Mouse (Mus musculus) G1E (cell line): ENCODE data around the gene Slc38a1. TPM values are rescaled to one million over a fixed set of nuclear protein-coding genes. Genes with fewer than 3 reads are reported as not detected.

Source experiments
- ATAC-seq: 2 replicates; pipeline ENCODE4 v1.8.0; 2016; ENCODE audit warnings: mild to moderate bottlenecking; ENCODE audit not compliant: insufficient number of reproducible peaks, poor library complexity, low FRiP score, severe bottlenecking; ENCODE audit errors: extremely low read depth
- DNase-seq: peaks from one replicate; pipeline ENCODE4 v3.0.0; 2012; ENCODE audit warnings: low spot score
- H3K27me3 ChIP-seq: 2 replicates; pipeline ENCODE4 v1.6.1; 2012; ENCODE audit warnings: mild to moderate bottlenecking, low read length, inconsistent platforms; ENCODE audit not compliant: insufficient read depth
- H3K36me3 ChIP-seq: replicated peaks from 2 replicates; pipeline ENCODE3; 2012; ENCODE audit warnings: mild to moderate bottlenecking, inconsistent platforms
- H3K4me1 ChIP-seq: 2 replicates; pipeline ENCODE4 v1.6.1; 2012; ENCODE audit warnings: low read depth, low read length, inconsistent platforms, mixed read lengths; ENCODE audit not compliant: insufficient read depth
- H3K4me3 ChIP-seq: 2 replicates; pipeline ENCODE4 v1.5.1; 2012; ENCODE audit warnings: low read depth, mild to moderate bottlenecking, inconsistent platforms, low read length, moderate library complexity, mixed read lengths
- H3K9me3 ChIP-seq: replicated peaks from 2 replicates; pipeline ENCODE4 v1.6.1; 2012; ENCODE audit warnings: inconsistent platforms
- CTCF ChIP-seq: IDR thresholded peaks from 2 replicates; pipeline ENCODE4 v1.5.1; 2012; ENCODE audit warnings: low read depth, low read length, inconsistent platforms, mixed read lengths
- GATA1 ChIP-seq: IDR thresholded peaks from 2 replicates; pipeline ENCODE4 v1.6.1; 2012; ENCODE audit warnings: borderline replicate concordance, low read length, inconsistent platforms, mixed read lengths
- GATA2 ChIP-seq: IDR thresholded peaks from 2 replicates; pipeline ENCODE4 v1.6.1; 2012; ENCODE audit warnings: low read depth, low read length, inconsistent platforms, borderline replicate concordance
- POLR2AphosphoS5 ChIP-seq: IDR thresholded peaks from 2 replicates; pipeline ENCODE4 v1.6.1; 2012; ENCODE audit warnings: low read depth, low read length, inconsistent platforms; ENCODE audit not compliant: insufficient replicate concordance
- TAL1 ChIP-seq: conservative IDR thresholded peaks from 2 replicates; pipeline ENCODE4 v1.6.1; 2012; ENCODE audit warnings: low read depth, low read length, inconsistent platforms, mixed read lengths
- polyA plus RNA-seq: library from polyadenylated mRNA; stranded (reverse); fragments of >175 nt; gene quantifications from 2 replicates; pipeline ENCODE4 v1.2.3, GENCODE M21; 2012
- total RNA-seq, 2 experiments: library from RNA; stranded (forward) in 1 of 2; stranded (reverse) in 1 of 2; fragments of 200-1000 nt in 1 of 2; fragments of >200 nt in 1 of 2; fragmentation: Nextera tagmentation in 1 of 2; gene quantifications; 2 replicates each; pipeline ENCODE4 v1.2.3; 2014 to 2017

Slc38a1 gene
- total and polyA plus RNA-seq, 3 experiments, result 0.55 TPM; not detected in 2

- no peak for ATAC-seq
- Histone ChIP-seq H3K36me3 (no peaks in the 10 kb centered on the region), H3K27me3 (no peaks in the 10 kb centered on the region), H3K9me3 (peaks cover 41% of the 10 kb centered on the region), H3K4me1 (no peaks in the 10 kb centered on the region), H3K4me3 (no peak overlapping the region)
- DNase-seq, result no peak
- TF ChIP-seq TAL1 (no peak), CTCF (no peak), POLR2AphosphoS5 (no peak), GATA2 (no peak), GATA1 (no peak)
Observed at GRCm38 (mm10) chr15:96562521-96562920, 80.2 kb downstream of the Slc38a1 start.

- no peak for ATAC-seq
- Histone ChIP-seq H3K4me1 (no peaks in the 10 kb centered on the region), H3K4me3 (no peak overlapping the region), H3K36me3 (no peaks in the 10 kb centered on the region), H3K9me3 (peaks cover 25% of the 10 kb centered on the region), H3K27me3 (no peaks in the 10 kb centered on the region)
- DNase-seq, result no peak
- TF ChIP-seq CTCF, result no peak
- TF ChIP-seq TAL1, result no peak
- no peak for TF ChIP-seq GATA2
- no peak for TF ChIP-seq GATA1
- no peak for TF ChIP-seq POLR2AphosphoS5
Observed at GRCm38 (mm10) chr15:96560576-96561298, 82.0 kb downstream of the Slc38a1 start.

GRCm38 (mm10) chr15:96551569-96552380 lies 90.9 kb downstream of the Slc38a1 start:
- no peak for DNase-seq

GRCm38 (mm10) chr15:96551107-96551506 lies 91.6 kb downstream of the Slc38a1 start:
- Histone ChIP-seq H3K27me3 (no peaks in the 10 kb centered on the region), H3K4me1 (no peaks in the 10 kb centered on the region), H3K9me3 (peaks cover 41% of the 10 kb centered on the region), H3K4me3 (no peak overlapping the region), H3K36me3 (no peaks in the 10 kb centered on the region)
- DNase-seq (no peak), ATAC-seq (no peak)
- TF ChIP-seq POLR2AphosphoS5 (no peak), TAL1 (no peak), GATA1 (no peak), CTCF (no peak), GATA2 (no peak)

More at GRCm38 (mm10) chr15:96551569-96552380, 90.9 kb downstream of the Slc38a1 start:
- peaks cover 35% of the 10 kb centered on the region for H3K9me3 ChIP-seq
- no peaks in the 10 kb centered on the region for H3K27me3 ChIP-seq
- no peak for ATAC-seq
- H3K36me3 ChIP-seq, result no peaks in the 10 kb centered on the region
- H3K4me3 ChIP-seq, result no peak overlapping the region
- no peaks in the 10 kb centered on the region for H3K4me1 ChIP-seq
- no peak for TF ChIP-seq GATA2
- TF ChIP-seq TAL1, result no peak

- H3K4me1 ChIP-seq, result no peaks in the 10 kb centered on the region
- ATAC-seq (no peak), DNase-seq (no peak)
- no peaks in the 10 kb centered on the region for H3K27me3 ChIP-seq
- TF ChIP-seq POLR2AphosphoS5 (no peak), TAL1 (no peak), GATA1 (no peak), CTCF (no peak), GATA2 (no peak)
- no peaks in the 10 kb centered on the region for H3K36me3 ChIP-seq
- no peak overlapping the region for H3K4me3 ChIP-seq
- H3K9me3 ChIP-seq, result peaks cover 50% of the 10 kb centered on the region
Observed at GRCm38 (mm10) chr15:96548363-96548762, 94.3 kb downstream of the Slc38a1 start.

GRCm38 (mm10) chr15:96547256-96548195 lies 95.2 kb downstream of the Slc38a1 start:
- TF ChIP-seq GATA2 (no peak), CTCF (no peak), GATA1 (no peak), TAL1 (no peak), POLR2AphosphoS5 (no peak)
- ATAC-seq, result no peak
- H3K9me3 ChIP-seq, result peaks cover 47% of the 10 kb centered on the region
- H3K4me3 ChIP-seq, result no peak overlapping the region
- DNase-seq, result no peak
- H3K4me1 ChIP-seq, result no peaks in the 10 kb centered on the region
- no peaks in the 10 kb centered on the region for H3K27me3 ChIP-seq
- H3K36me3 ChIP-seq, result no peaks in the 10 kb centered on the region
